In genomic region chr15:84412409-84412808, GRCm38 (mm10) we compare ENCODE assay signal across 7 mouse cellular contexts. TPM values are rescaled to one million over a fixed set of nuclear protein-coding genes. Genes with fewer than 3 reads are reported as not detected.
DNase-seq lines count a peak whose midpoint lies in the region.

No protein-coding gene starts in this region.

- DNase-seq in 3T3-L1 (ENCODE audit: low read depth, low spot score) (peak; percentile 95), A20 (ENCODE audit: low read depth, low spot score) (peak; percentile 18)
- DNase-seq in c-Kit-positive CD71-positive TER-119-positive erythroid progenitor cells, embryonic 14.5 days (ENCODE audit: low spot score), result peak; percentile 44
- DNase-seq in heart, adult 9 months (ENCODE audit: low spot score in 2 of 2), result peak; percentile 50 to 58
- DNase-seq in left cerebral cortex, postnatal 25 days (ENCODE audit: low spot score in 2 of 2), result peak; percentile 21 to 49
- DNase-seq in urinary bladder, postnatal 36 days (ENCODE audit: low spot score in 2 of 2), result peak; percentile 82 to 87

- H3K4me3 ChIP-seq in megakaryocyte, embryonic 14.5 days (replicated peaks), result peak overlapping the region; percentile 69

- H3K4me1 ChIP-seq in megakaryocyte, embryonic 14.5 days, result peaks cover 20% of the 10 kb centered on the region

- peaks cover 8% of the 10 kb centered on the region for H3K9me3 ChIP-seq in megakaryocyte, embryonic 14.5 days

- intact Hi-C loops in left cerebral cortex, postnatal 25 days (cut with DNase I), result loop anchor here (2.0 kb wide), 1 partner anchor 94 kb away; no protein-coding TSS in a partner anchor

- H3K36me3 ChIP-seq in megakaryocyte, embryonic 14.5 days (replicated peaks; ENCODE audit: low read length), result no peaks in the 10 kb centered on the region

- peaks cover 70% of the 10 kb centered on the region for H3K27me3 ChIP-seq in megakaryocyte, embryonic 14.5 days (replicated peaks)

RNA-seq across cellular contexts. Expression of gene Shisal1, which starts 34.5 kb away (rescaled TPM):
- total RNA-seq in left cerebral cortex, postnatal 25 days (2021), result 10 to 100 TPM; 46.6 to 46.9 TPM
- not detected in 2 replicates for polyA plus RNA-seq in megakaryocyte, embryonic 14.5 days (2012; ENCODE audit: insufficient read depth, low replicate concordance)

Comparison
In these comparisons a context has a peak if more than half of its experiments do, and no peak if none do; other contexts are left out.
1. Peak in every context shown above with its lines: DNase-seq and H3K4me3 ChIP-seq.
2. DNase-seq: peak in every context shown above with its lines; median percentile 95 in 3T3-L1; 84 in urinary bladder, postnatal 36 days; 54 in heart, adult 9 months; 44 in c-Kit-positive CD71-positive TER-119-positive erythroid progenitor cells, embryonic 14.5 days; 35 in left cerebral cortex, postnatal 25 days; 18 in A20.